Mouse (Mus musculus) liver, postnatal 0 days (tissue): ENCODE data around the gene Ubash3a.

Experiments
- CTCF ChIP-seq: sonication (generic); IDR thresholded peaks from 2 replicates; pipeline ENCODE4 v1.5.1; 2016; ENCODE audit warnings: antibody characterized with exemption, low read depth
- EP300 ChIP-seq: IDR thresholded peaks from 2 replicates; pipeline ENCODE4 v1.6.1; 2016; ENCODE audit warnings: antibody characterized with exemption, low read depth, mild to moderate bottlenecking

DNA sequence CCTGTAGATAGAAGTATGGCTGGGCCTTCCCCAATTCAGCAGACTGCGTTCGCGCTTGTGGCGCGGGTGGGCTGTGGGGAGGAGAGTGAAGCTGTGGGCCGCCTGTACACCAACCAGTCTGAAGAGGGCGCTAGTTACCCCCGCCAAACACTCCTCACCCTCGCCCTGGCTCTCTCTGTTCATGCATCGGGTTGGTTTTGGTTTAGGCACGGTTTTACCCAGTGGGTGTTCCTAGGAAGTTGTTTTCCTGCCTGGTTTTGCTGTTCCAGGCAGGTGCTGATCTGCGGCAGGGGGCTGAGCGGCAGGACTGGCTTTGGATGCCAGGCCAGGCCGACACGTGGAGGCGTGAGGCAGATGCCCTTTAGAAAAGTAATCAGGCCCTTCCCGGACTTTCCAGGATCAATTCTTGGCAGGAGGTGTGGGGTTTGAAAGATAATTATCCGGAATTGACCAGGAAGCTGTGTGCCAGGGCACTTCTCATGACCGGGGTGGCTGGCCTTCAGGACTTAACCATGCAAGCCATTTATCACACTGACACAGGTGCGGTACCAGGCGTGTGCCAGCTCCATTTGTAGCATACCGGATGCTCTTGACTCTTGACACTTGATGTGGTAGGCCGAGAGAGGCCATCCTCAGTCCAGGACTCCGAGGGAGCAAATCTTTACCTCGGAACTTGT, 87.7 kb downstream of the Ubash3a start:
- peak; percentile 74 for TF ChIP-seq CTCF
- TF ChIP-seq EP300 = no peak
